Mouse (Mus musculus): ENCODE measurements around the gene Sgtb.

DNA sequence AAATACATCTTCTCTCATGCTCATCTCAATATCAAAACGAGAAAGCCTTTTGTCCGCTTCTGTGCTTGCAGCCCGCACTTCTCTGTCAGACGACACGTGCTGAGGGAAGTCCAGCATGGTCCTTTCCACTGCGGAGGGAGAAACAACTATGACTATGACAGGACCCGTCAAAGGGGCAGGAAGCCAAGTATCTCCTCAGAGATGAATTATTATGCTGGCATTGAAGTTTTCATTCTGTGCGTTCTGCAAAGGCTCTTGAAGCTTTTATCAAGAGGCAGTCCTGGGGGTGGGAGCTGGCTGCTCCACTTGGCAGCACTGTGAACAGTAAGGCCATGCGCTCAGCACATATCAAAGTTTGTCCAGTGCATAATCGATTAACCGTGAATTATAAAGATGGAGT is 40.3 kb upstream of the Sgtb start:
- TF ChIP-seq CTCF (IDR thresholded peaks at IDR 0.05; ENCODE audit: low read depth) (no peak), EP300 (optimal IDR thresholded peaks at IDR 0.05) (no peak)
